Mouse (Mus musculus): ENCODE measurements around the gene Oser1.

Oser1 gene

GRCm38 (mm10) chr2:163358662-163359061 is 65.8 kb downstream of the Oser1 start:
- DNase-seq (ENCODE audit: low spot score in 2 of 2), result no peak

GRCm38 (mm10) chr2:163356113-163356840 is 68.2 kb downstream of the Oser1 start:
- DNase-seq (ENCODE audit: low spot score in 2 of 2), result no peak

All from frontal cortex, postnatal 10 days (tissue).